Mouse (Mus musculus) right cerebral cortex, postnatal 36 days (tissue): ENCODE results near the gene Pgrmc1.

Experiments
- DNase-seq, 2 experiments: peaks; one replicate each; pipeline ENCODE4 v3.0.0; 2022; ENCODE audit warnings: low spot score in 2 of 2, mixed read lengths in 1 of 2

Pgrmc1 gene

DNA sequence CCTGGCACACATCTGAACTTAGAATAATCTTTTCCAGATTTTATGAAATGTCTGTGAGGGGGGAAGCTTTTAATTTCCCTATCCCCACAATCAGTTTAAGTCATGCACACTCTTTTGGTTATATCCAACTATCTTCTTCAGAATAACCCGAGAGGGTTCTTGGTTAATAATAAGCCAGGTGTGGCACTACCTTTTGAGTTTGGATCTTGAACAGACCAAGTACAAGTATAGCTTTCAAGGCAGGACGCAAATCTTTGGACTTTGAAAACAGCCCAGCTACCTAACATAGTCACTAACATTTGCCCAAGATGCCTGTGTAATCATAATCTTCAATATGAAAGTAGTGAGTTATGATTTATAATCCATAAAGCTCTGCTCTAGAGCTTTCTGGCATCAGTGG is 4.9 kb downstream of the Pgrmc1 start:
- DNase-seq, result no peak

GRCm38 (mm10) chrX:36604040-36604439 is 6.0 kb downstream of the Pgrmc1 start:
- no peak for DNase-seq

DNA sequence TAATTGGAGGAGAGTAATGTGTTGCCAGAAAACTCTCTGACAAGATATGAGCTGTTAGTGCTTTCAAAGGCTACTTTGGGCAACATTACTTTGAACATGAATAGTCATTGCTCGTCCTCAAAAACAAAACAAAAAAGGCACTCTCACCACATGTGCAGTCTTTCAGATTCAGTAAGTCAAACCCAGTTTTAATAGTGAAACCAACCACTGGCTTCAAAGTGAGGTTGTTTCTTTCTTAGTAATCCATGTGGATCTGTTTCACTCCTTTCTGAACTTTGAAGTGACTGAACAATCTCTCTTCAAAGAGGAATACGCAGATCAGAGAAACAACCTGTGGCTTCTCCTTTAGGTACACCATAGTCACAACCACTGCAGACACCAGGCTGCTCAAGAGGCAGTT is 11.1 kb downstream of the Pgrmc1 start:
- DNase-seq, result no peak

DNA sequence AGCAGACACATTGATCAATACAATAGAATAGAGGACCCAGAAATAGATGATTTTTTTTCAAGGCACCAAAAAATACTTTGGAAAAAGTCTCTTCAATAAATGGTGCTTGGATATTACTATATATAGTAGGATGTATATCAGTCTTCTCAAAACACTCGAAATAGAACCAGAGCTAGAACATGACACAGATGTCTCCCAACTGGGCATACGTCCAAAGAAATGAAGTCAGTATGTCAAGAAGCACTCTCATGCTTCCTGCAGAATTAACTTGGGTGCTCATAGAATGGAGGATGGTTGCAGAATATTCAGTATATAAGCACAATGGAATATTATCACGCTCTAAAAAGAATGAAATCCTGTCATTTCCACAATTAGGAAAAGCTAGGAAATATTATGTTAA is 30.1 kb downstream of the Pgrmc1 start:
- DNase-seq, result peak in 1 of 2 experiments; percentile 3

DNA sequence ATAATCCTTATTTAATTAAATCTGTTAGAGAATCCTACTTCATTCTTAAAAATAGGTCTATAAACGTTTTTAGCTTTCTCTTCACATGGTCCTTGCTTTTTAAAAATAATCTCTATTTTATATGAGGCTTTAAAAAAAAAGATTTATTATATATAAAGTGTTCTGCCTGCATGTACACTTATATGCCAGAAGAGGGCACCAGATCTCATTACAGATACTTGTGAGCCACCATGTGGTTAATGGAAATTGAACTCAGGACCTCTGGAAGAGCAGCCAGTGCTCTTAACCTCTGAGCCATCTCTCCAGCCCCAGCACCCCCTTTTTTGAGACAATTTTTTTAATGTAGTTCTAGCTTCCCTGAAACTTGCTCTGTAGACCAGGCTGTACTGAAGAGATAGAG is 32.8 kb downstream of the Pgrmc1 start:
- no peak for DNase-seq

GRCm38 (mm10) chrX:36640046-36640445 is 42.0 kb downstream of the Pgrmc1 start:
- peak in 1 of 2 experiments; percentile 18 for DNase-seq

DNA sequence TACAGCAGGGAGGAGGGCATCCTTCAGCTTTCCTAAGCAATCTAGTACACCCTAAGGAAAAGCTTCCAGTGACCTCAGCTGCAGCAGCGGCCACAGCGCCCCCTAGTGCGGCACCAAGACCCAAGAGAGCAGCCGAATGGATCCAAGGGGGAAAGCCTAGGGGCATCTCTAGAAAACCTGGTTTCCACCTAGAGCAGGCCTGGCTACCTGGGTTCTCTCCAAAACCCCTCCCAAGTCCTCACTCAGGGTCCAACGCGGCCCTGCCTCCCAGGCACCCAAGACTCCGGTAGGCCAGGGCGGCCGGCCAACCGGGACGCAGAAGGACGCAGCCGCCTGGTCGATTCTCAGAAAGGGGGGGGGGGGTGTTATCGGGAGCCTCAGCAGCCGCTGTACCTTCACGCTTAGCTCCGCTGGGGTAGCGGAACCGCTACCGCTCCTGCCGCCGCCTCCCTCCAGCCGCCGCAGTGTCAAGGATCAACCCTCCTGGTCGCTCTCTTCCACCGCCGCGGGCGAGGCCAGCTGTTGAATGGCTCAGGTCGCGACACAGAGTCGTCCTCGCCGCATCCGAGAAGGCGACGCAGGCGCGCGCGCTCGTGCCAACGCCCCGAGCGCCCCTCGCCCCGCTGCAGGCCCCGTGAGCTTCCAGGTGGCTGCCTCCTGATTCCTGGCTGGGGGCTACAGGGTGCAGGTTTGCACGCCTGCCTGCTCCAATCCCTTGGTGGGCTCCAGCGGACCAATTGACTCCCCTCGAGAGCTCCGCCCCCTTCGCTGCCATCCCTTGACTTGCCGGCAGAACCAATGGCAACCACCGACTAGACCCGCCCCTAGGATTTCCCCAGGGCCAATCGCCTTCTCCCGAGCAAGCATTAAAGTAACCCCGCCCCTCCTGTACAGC is 46.9 kb downstream of the Pgrmc1 start, which contains the start of gene Akap17b:
TSS of gene Akap17b (minus strand) at position 739 of the 895 bp plus-strand sequence.
- DNase-seq, result peak; percentile 73 to 81
